Mouse (Mus musculus) embryonic facial prominence, embryonic 15.5 days (tissue): ENCODE data around the gene Reg1. TPM values are rescaled to one million over a fixed set of nuclear protein-coding genes. Genes with fewer than 3 reads are reported as not detected.
"Not testable (repeated sequence)": the region's sequence is repeated elsewhere in the genome, so short reads cannot be mapped to it uniquely, and the experiment has no call there.

Source experiments
- ATAC-seq: fragments of 200-750 bp; cut with Nextera tagmentation; 2 replicates; pipeline ENCODE4 v1.8.0; 2017; ENCODE audit warnings: low read depth, moderate TSS enrichment; ENCODE audit not compliant: insufficient number of reproducible peaks, low FRiP score, low TSS enrichment
- H3K27ac ChIP-seq: fragments of 300-500 bp; sonication (generic); replicated peaks from 2 replicates; pipeline ENCODE4 v1.5.1; 2015; ENCODE audit warnings: mild to moderate bottlenecking, inconsistent platforms
- H3K27me3 ChIP-seq: fragments of 300-500 bp; sonication (generic); 2 replicates; pipeline ENCODE4 v1.6.1; 2015; ENCODE audit warnings: inconsistent platforms
- H3K36me3 ChIP-seq: fragments of 300-500 bp; sonication (generic); 2 replicates; pipeline ENCODE4 v1.6.1; 2015; ENCODE audit warnings: mild to moderate bottlenecking, inconsistent platforms
- H3K4me1 ChIP-seq: fragments of 300-500 bp; sonication (generic); 2 replicates; pipeline ENCODE4 v1.6.1; 2015; ENCODE audit warnings: inconsistent platforms
- H3K4me2 ChIP-seq: fragments of 300-500 bp; sonication (generic); replicated peaks from 2 replicates; pipeline ENCODE4 v1.6.1; 2015; ENCODE audit warnings: mild to moderate bottlenecking, inconsistent platforms
- H3K4me3 ChIP-seq: fragments of 300-500 bp; sonication (generic); replicated peaks from 2 replicates; pipeline ENCODE4 v1.5.1; 2015; ENCODE audit warnings: mild to moderate bottlenecking, inconsistent platforms
- H3K9ac ChIP-seq: fragments of 300-500 bp; sonication (generic); 2 replicates; pipeline ENCODE4 v1.6.1; 2015; ENCODE audit warnings: inconsistent platforms
- H3K9me3 ChIP-seq: fragments of 300-500 bp; sonication (generic); replicated peaks from 2 replicates; pipeline ENCODE4 v1.6.1; 2016; ENCODE audit warnings: inconsistent platforms
- WGBS: fragments of 180-500 bp; shearing (Covaris S2); methylation state at CpG from one replicate; pipeline ENCODE4 v1.1.7; 2015; 5-methylcytosine and 5-hydroxymethylcytosine counted together
- polyA plus RNA-seq: library from polyadenylated mRNA; unstranded; fragments of >200 nt; fragmentation: Nextera tagmentation; extraction: Ambion mirVana; gene quantifications from 2 replicates; pipeline ENCODE4 v1.2.1, GENCODE M21; 2015

The Reg1 gene
- polyA plus RNA-seq: 0.23 TPM in 1 of 2 replicates, not detected in the other

DNA sequence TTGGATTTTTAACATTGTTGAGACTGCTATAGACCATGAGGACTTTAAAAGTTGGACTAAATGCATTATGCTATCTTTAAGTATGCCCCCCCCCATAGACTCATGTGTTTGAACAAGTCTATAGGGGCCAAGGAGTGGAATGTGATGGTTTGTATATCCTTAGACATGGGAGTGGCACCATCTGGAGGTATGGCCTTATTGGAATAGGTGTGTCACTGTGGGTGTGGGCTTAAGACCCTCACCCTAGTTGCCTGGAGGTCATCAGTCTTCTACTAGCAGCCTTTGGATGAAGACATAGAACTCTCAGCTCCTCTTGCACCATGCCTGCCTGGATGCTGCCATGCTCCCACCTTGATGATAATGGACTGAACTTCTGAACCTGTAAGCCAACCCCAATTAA lies at the start of gene Reg1:
Gene Reg1 (plus strand): TSS at position 301 of the 400 bp plus-strand sequence.
- H3K27ac ChIP-seq, H3K36me3 ChIP-seq, H3K4me1 ChIP-seq, ATAC-seq, H3K9ac ChIP-seq, H3K4me3 ChIP-seq, H3K27me3 ChIP-seq, H3K4me2 ChIP-seq, H3K9me3 ChIP-seq: not testable (repeated sequence)

- Histone ChIP-seq H3K27ac (no peak within 1 kb of the TSS), H3K27me3 (no peaks in the 10 kb centered on the region), H3K36me3 (no peaks in the 10 kb centered on the region), H3K4me2 (no peak within 1 kb of the TSS), H3K9me3 (no peaks in the 10 kb centered on the region), H3K9ac (no peak within 1 kb of the TSS), H3K4me1 (no peaks in the 10 kb centered on the region), H3K4me3 (no peak within 1 kb of the TSS)
- ATAC-seq: no peak
- WGBS: 66% methylated on average over 2 of the region's 2 CpGs
These were observed 43.7 kb upstream of the Reg1 start, which contains the start of gene Reg3d for GRCm38 (mm10) chr6:78378765-78379164. Reg3d (minus strand) TSS chr6:78378865.

- Histone ChIP-seq H3K4me1 (no peaks in the 10 kb centered on the region), H3K27ac (no peak within 1 kb of the TSS), H3K9ac (no peak within 1 kb of the TSS)
These were observed 42.1 kb upstream of the Reg1 start, which contains the start of gene Reg3a for GRCm38 (mm10) chr6:78380409-78380808. Reg3a (plus strand) TSS chr6:78380709.

GRCm38 (mm10) chr6:78385609-78386008 lies 36.9 kb upstream of the Reg1 start:
- H3K9ac ChIP-seq: no peak overlapping the region
- no peak overlapping the region for H3K4me3 ChIP-seq
- H3K27me3 ChIP-seq: no peaks in the 10 kb centered on the region
- no peaks in the 10 kb centered on the region for H3K4me1 ChIP-seq
- ATAC-seq: no peak
- H3K9me3 ChIP-seq: no peaks in the 10 kb centered on the region
- no peak overlapping the region for H3K4me2 ChIP-seq
- H3K36me3 ChIP-seq: no peaks in the 10 kb centered on the region
- H3K27ac ChIP-seq: no peak overlapping the region
- 75% methylated on average over 3 of the region's 3 CpGs for WGBS

More at GRCm38 (mm10) chr6:78380409-78380808, 42.1 kb upstream of the Reg1 start, which contains the start of gene Reg3a:
- no peak within 1 kb of the TSS for H3K4me2 ChIP-seq
- no peak for ATAC-seq
- no peaks in the 10 kb centered on the region for H3K27me3 ChIP-seq
- H3K36me3 ChIP-seq: no peaks in the 10 kb centered on the region
- H3K9me3 ChIP-seq: no peaks in the 10 kb centered on the region
- H3K4me3 ChIP-seq: no peak within 1 kb of the TSS

- ATAC-seq: not testable (repeated sequence)
- 97% methylated on average over 4 of the region's 17 CpGs for WGBS
These were observed 27.2 kb upstream of the Reg1 start, which contains the start of gene Reg2 for GRCm38 (mm10) chr6:78395323-78395722. Reg2 (plus strand) TSS chr6:78395623.

GRCm38 (mm10) chr6:78425497-78425896 lies 3.0 kb downstream of the Reg1 start:
- no peaks in the 10 kb centered on the region for H3K9me3 ChIP-seq
- H3K9ac ChIP-seq: no peak overlapping the region
- WGBS: 81% methylated on average over 3 of the region's 3 CpGs
- no peak overlapping the region for H3K4me2 ChIP-seq
- H3K27ac ChIP-seq: no peak overlapping the region
- no peaks in the 10 kb centered on the region for H3K27me3 ChIP-seq
- no peak overlapping the region for H3K4me3 ChIP-seq
- no peak for ATAC-seq
- no peaks in the 10 kb centered on the region for H3K4me1 ChIP-seq
- H3K36me3 ChIP-seq: no peaks in the 10 kb centered on the region

More at GRCm38 (mm10) chr6:78395323-78395722, 27.2 kb upstream of the Reg1 start, which contains the start of gene Reg2:
- not testable (repeated sequence) for H3K36me3 ChIP-seq, H3K4me3 ChIP-seq, H3K4me1 ChIP-seq, H3K27me3 ChIP-seq, H3K27ac ChIP-seq, H3K4me2 ChIP-seq, H3K9ac ChIP-seq, H3K9me3 ChIP-seq

- Histone ChIP-seq H3K27ac (no peak overlapping the region), H3K9ac (no peak overlapping the region), H3K4me1 (no peaks in the 10 kb centered on the region), H3K27me3 (no peaks in the 10 kb centered on the region), H3K4me2 (no peak overlapping the region), H3K4me3 (no peak overlapping the region), H3K9me3 (no peaks in the 10 kb centered on the region), H3K36me3 (no peaks in the 10 kb centered on the region)
- WGBS: 61% methylated on average over 1 of the region's 1 CpGs
- no peak for ATAC-seq
These were observed 24.7 kb downstream of the Reg1 start for GRCm38 (mm10) chr6:78447202-78447601.

- H3K4me2 ChIP-seq: no peak overlapping the region
- H3K4me1 ChIP-seq: no peaks in the 10 kb centered on the region
- no peak overlapping the region for H3K9ac ChIP-seq
- no peak overlapping the region for H3K27ac ChIP-seq
- no peaks in the 10 kb centered on the region for H3K9me3 ChIP-seq
- no peak overlapping the region for H3K4me3 ChIP-seq
- H3K27me3 ChIP-seq: no peaks in the 10 kb centered on the region
- no peaks in the 10 kb centered on the region for H3K36me3 ChIP-seq
- no peak for ATAC-seq
These were observed 25.9 kb downstream of the Reg1 start for GRCm38 (mm10) chr6:78448409-78448808.

- H3K9me3 ChIP-seq: no peaks in the 10 kb centered on the region
- no peak overlapping the region for H3K27ac ChIP-seq
- H3K4me1 ChIP-seq: no peaks in the 10 kb centered on the region
- H3K9ac ChIP-seq: no peak overlapping the region
- H3K4me3 ChIP-seq: no peak overlapping the region
- no peak overlapping the region for H3K4me2 ChIP-seq
- no peaks in the 10 kb centered on the region for H3K27me3 ChIP-seq
- no peak for ATAC-seq
- no peaks in the 10 kb centered on the region for H3K36me3 ChIP-seq
- WGBS: 86% methylated on average over 2 of the region's 2 CpGs
These were observed 30.3 kb downstream of the Reg1 start for GRCm38 (mm10) chr6:78452804-78453203.

DNA sequence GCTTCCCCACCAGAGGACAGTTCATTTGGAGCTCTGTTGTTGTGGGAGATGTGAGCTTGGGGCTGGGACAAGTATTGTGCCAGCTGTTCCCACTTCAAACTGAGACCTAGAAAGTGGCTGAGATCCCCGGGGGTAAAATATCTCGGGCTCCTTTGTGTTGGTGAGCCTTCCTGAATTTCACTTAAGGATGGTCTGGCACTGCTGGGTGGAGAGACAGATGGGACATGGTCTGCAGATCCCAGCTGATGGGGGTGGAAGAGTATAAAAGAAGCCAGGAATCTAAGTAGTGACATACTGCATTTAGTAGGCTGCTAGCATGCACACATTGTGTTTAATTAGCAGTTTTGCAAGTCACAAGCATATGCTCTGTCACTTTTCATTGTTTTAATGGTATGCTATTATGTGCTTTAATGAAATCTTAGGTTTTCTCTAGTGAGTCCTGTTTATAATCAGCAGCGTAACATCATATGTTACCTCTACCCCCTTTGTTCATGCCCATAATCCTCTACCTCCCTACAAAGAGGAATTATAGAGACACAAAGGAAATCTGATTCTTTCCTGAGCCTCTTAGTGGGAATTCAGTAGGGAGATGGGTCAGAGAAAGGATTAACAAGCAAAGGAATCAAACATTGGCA lies 37.8 kb downstream of the Reg1 start:
- 36% methylated on average over 3 of the region's 3 CpGs for WGBS
- H3K4me2 ChIP-seq: no peak overlapping the region
- no peaks in the 10 kb centered on the region for H3K27me3 ChIP-seq
- H3K4me3 ChIP-seq: no peak overlapping the region
- H3K9me3 ChIP-seq: no peaks in the 10 kb centered on the region
- H3K27ac ChIP-seq: no peak overlapping the region
- H3K9ac ChIP-seq: no peak overlapping the region
- no peaks in the 10 kb centered on the region for H3K36me3 ChIP-seq
- peak; percentile 34; the same call in 1 of the 2 replicates for ATAC-seq
- no peaks in the 10 kb centered on the region for H3K4me1 ChIP-seq

GRCm38 (mm10) chr6:78462360-78462759 lies 39.8 kb downstream of the Reg1 start:
- no peak overlapping the region for H3K4me3 ChIP-seq
- no peaks in the 10 kb centered on the region for H3K4me1 ChIP-seq
- no peak overlapping the region for H3K27ac ChIP-seq
- no peaks in the 10 kb centered on the region for H3K9me3 ChIP-seq
- H3K9ac ChIP-seq: no peak overlapping the region
- H3K4me2 ChIP-seq: no peak overlapping the region
- H3K36me3 ChIP-seq: no peaks in the 10 kb centered on the region
- ATAC-seq: no peak
- WGBS: 61% methylated on average over 2 of the region's 2 CpGs
- no peaks in the 10 kb centered on the region for H3K27me3 ChIP-seq

GRCm38 (mm10) chr6:78463266-78463665 lies 40.8 kb downstream of the Reg1 start:
- Histone ChIP-seq H3K4me1 (no peaks in the 10 kb centered on the region), H3K4me3 (no peak overlapping the region), H3K36me3 (no peaks in the 10 kb centered on the region), H3K4me2 (no peak overlapping the region), H3K9me3 (no peaks in the 10 kb centered on the region), H3K9ac (no peak overlapping the region), H3K27me3 (no peaks in the 10 kb centered on the region), H3K27ac (no peak overlapping the region)
- no peak for ATAC-seq
- 80% methylated on average over 2 of the region's 2 CpGs for WGBS
